Mouse (Mus musculus) hindbrain, embryonic 16.5 days (tissue): ENCODE measurements around the gene Irf1. TPM values are rescaled to one million over a fixed set of nuclear protein-coding genes. Genes with fewer than 3 reads are reported as not detected.

ENCODE experiments used
- ATAC-seq: fragments of 200-750 bp; cut with Nextera tagmentation; 2 replicates; pipeline ENCODE4 v1.8.0; 2017; ENCODE audit warnings: moderate TSS enrichment, moderate library complexity
- H3K27ac ChIP-seq: fragments of 300-500 bp; sonication (generic); 2 replicates; pipeline ENCODE4 v1.5.1; 2014; ENCODE audit warnings: low read depth, mild to moderate bottlenecking, control low read depth, low read length, moderate library complexity
- H3K27me3 ChIP-seq: fragments of 300-500 bp; sonication (generic); replicated peaks from 2 replicates; pipeline ENCODE4 v1.6.1; 2014; ENCODE audit warnings: low read length; ENCODE audit not compliant: control insufficient read depth, insufficient read depth
- H3K36me3 ChIP-seq: fragments of 300-500 bp; sonication (generic); 2 replicates; pipeline ENCODE4 v1.6.1; 2014; ENCODE audit warnings: mild to moderate bottlenecking, low read length, moderate library complexity, mixed read lengths; ENCODE audit not compliant: control insufficient read depth, insufficient read depth
- H3K4me1 ChIP-seq: fragments of 300-500 bp; sonication (generic); 2 replicates; pipeline ENCODE4 v1.6.1; 2014; ENCODE audit warnings: low read depth, low read length; ENCODE audit not compliant: control insufficient read depth, insufficient read depth
- H3K4me2 ChIP-seq: fragments of 300-500 bp; sonication (generic); 2 replicates; pipeline ENCODE4 v1.6.1; 2014; ENCODE audit warnings: mild to moderate bottlenecking, low read length, control low read depth, moderate library complexity
- H3K4me3 ChIP-seq: fragments of 300-500 bp; sonication (generic); 2 replicates; pipeline ENCODE4 v1.5.1; 2014; ENCODE audit warnings: mild to moderate bottlenecking, low read length, control low read depth, moderate library complexity
- H3K9ac ChIP-seq: fragments of 300-500 bp; sonication (generic); 2 replicates; pipeline ENCODE4 v1.6.1; 2014; ENCODE audit warnings: low read depth, mild to moderate bottlenecking, control low read depth, low read length, moderate library complexity
- H3K9me3 ChIP-seq: fragments of 300-500 bp; sonication (generic); 2 replicates; pipeline ENCODE4 v1.6.1; 2014; ENCODE audit warnings: mild to moderate bottlenecking, low read length, moderate library complexity; ENCODE audit not compliant: control insufficient read depth
- WGBS: fragments of 180-500 bp; shearing (Covaris S2); extraction: QIAGEN DNeasy Blood & Tissue Kit; methylation state at CpG from one replicate; pipeline ENCODE4 v1.1.7; 2014; 5-methylcytosine and 5-hydroxymethylcytosine counted together
- polyA plus RNA-seq: library from polyadenylated mRNA; unstranded; fragments of >200 nt; fragmentation: Nextera tagmentation; extraction: Ambion mirVana; gene quantifications from 2 replicates; pipeline ENCODE4 v1.2.1, GENCODE M21; 2015

Irf1 gene
- polyA plus RNA-seq, 1 experiment from 2014 or later, result 3.9 TPM

GRCm38 (mm10) chr11:53797386-53797920 lies 27.6 kb downstream of the Irf1 start:
- no peak for ATAC-seq
- Histone ChIP-seq H3K27ac (no peak overlapping the region), H3K9me3 (no peaks in the 10 kb centered on the region), H3K27me3 (no peaks in the 10 kb centered on the region), H3K4me3 (no peak overlapping the region), H3K4me1 (peaks cover 3% of the 10 kb centered on the region; the same call in 1 of the 2 replicates), H3K9ac (no peak overlapping the region), H3K4me2 (no peak overlapping the region), H3K36me3 (no peaks in the 10 kb centered on the region)
- WGBS, result 53% methylated on average over 6 of the region's 6 CpGs

GRCm38 (mm10) chr11:53798041-53798711 lies 28.4 kb downstream of the Irf1 start:
- WGBS, result 89% methylated on average over 10 of the region's 10 CpGs

GRCm38 (mm10) chr11:53800036-53800435 lies 30.2 kb downstream of the Irf1 start:
- 64% methylated on average over 4 of the region's 4 CpGs for WGBS

More at GRCm38 (mm10) chr11:53798041-53798711, 28.4 kb downstream of the Irf1 start:
- no peak for ATAC-seq
- H3K9ac ChIP-seq, result no peak overlapping the region
- H3K36me3 ChIP-seq, result no peaks in the 10 kb centered on the region
- H3K27me3 ChIP-seq, result no peaks in the 10 kb centered on the region
- H3K4me1 ChIP-seq, result peaks cover 3% of the 10 kb centered on the region; the same call in 1 of the 2 replicates
- no peak overlapping the region for H3K4me2 ChIP-seq
- H3K9me3 ChIP-seq, result no peaks in the 10 kb centered on the region
- no peak overlapping the region for H3K4me3 ChIP-seq
- no peak overlapping the region for H3K27ac ChIP-seq

GRCm38 (mm10) chr11:53800975-53801374 lies 31.2 kb downstream of the Irf1 start:
- no peaks in the 10 kb centered on the region for H3K27me3 ChIP-seq
- H3K4me3 ChIP-seq, result no peak overlapping the region
- WGBS, result 88% methylated on average over 5 of the region's 5 CpGs
- ATAC-seq, result no peak
- H3K4me1 ChIP-seq, result peaks cover 3% of the 10 kb centered on the region; the same call in 1 of the 2 replicates
- no peak overlapping the region for H3K9ac ChIP-seq
- no peak overlapping the region for H3K27ac ChIP-seq
- H3K36me3 ChIP-seq, result no peaks in the 10 kb centered on the region
- H3K4me2 ChIP-seq, result no peak overlapping the region
- H3K9me3 ChIP-seq, result no peaks in the 10 kb centered on the region

More at GRCm38 (mm10) chr11:53800036-53800435, 30.2 kb downstream of the Irf1 start:
- Histone ChIP-seq H3K27me3 (no peaks in the 10 kb centered on the region), H3K36me3 (no peaks in the 10 kb centered on the region), H3K9me3 (no peaks in the 10 kb centered on the region), H3K9ac (no peak overlapping the region), H3K27ac (no peak overlapping the region), H3K4me2 (no peak overlapping the region), H3K4me1 (peaks cover 3% of the 10 kb centered on the region; the same call in 1 of the 2 replicates), H3K4me3 (no peak overlapping the region)
- no peak for ATAC-seq

- no peak overlapping the region for H3K9ac ChIP-seq
- H3K9me3 ChIP-seq, result no peaks in the 10 kb centered on the region
- H3K27ac ChIP-seq, result no peak overlapping the region
- WGBS, result 87% methylated on average over 12 of the region's 12 CpGs
- no peak for ATAC-seq
- H3K4me1 ChIP-seq, result no peaks in the 10 kb centered on the region
- H3K4me3 ChIP-seq, result no peak overlapping the region
- H3K36me3 ChIP-seq, result no peaks in the 10 kb centered on the region
- no peaks in the 10 kb centered on the region for H3K27me3 ChIP-seq
- H3K4me2 ChIP-seq, result no peak overlapping the region
These were observed 33.3 kb downstream of the Irf1 start for GRCm38 (mm10) chr11:53803093-53803492.

GRCm38 (mm10) chr11:53803494-53803893 lies 33.7 kb downstream of the Irf1 start:
- Histone ChIP-seq H3K9ac (no peak overlapping the region), H3K4me1 (no peaks in the 10 kb centered on the region), H3K27ac (no peak overlapping the region), H3K36me3 (no peaks in the 10 kb centered on the region), H3K4me2 (no peak overlapping the region), H3K4me3 (no peak overlapping the region), H3K27me3 (no peaks in the 10 kb centered on the region), H3K9me3 (no peaks in the 10 kb centered on the region)
- ATAC-seq, result no peak
- 87% methylated on average over 6 of the region's 6 CpGs for WGBS

GRCm38 (mm10) chr11:53804569-53805344 lies 34.9 kb downstream of the Irf1 start:
- no peaks in the 10 kb centered on the region for H3K36me3 ChIP-seq
- H3K4me1 ChIP-seq, result no peaks in the 10 kb centered on the region
- H3K9ac ChIP-seq, result no peak overlapping the region
- no peak overlapping the region for H3K27ac ChIP-seq
- no peaks in the 10 kb centered on the region for H3K27me3 ChIP-seq
- WGBS, result 87% methylated on average over 14 of the region's 14 CpGs
- no peak overlapping the region for H3K4me2 ChIP-seq
- no peak for ATAC-seq
- H3K9me3 ChIP-seq, result no peaks in the 10 kb centered on the region
- no peak overlapping the region for H3K4me3 ChIP-seq

- no peaks in the 10 kb centered on the region for H3K4me1 ChIP-seq
- H3K4me3 ChIP-seq, result no peak overlapping the region
- H3K36me3 ChIP-seq, result no peaks in the 10 kb centered on the region
- no peaks in the 10 kb centered on the region for H3K9me3 ChIP-seq
- H3K4me2 ChIP-seq, result no peak overlapping the region
- no peak overlapping the region for H3K9ac ChIP-seq
- H3K27ac ChIP-seq, result no peak overlapping the region
- 71% methylated on average over 9 of the region's 9 CpGs for WGBS
- no peak for ATAC-seq
- no peaks in the 10 kb centered on the region for H3K27me3 ChIP-seq
These were observed 36.0 kb downstream of the Irf1 start for GRCm38 (mm10) chr11:53805786-53806185.

GRCm38 (mm10) chr11:53809354-53809753 lies 39.5 kb downstream of the Irf1 start:
- Histone ChIP-seq H3K4me1 (no peaks in the 10 kb centered on the region), H3K27me3 (no peaks in the 10 kb centered on the region), H3K9me3 (no peaks in the 10 kb centered on the region), H3K27ac (no peak overlapping the region), H3K36me3 (no peaks in the 10 kb centered on the region), H3K4me2 (no peak overlapping the region), H3K9ac (no peak overlapping the region), H3K4me3 (no peak overlapping the region)
- 38% methylated on average over 5 of the region's 5 CpGs for WGBS
- no peak for ATAC-seq
